Mouse (Mus musculus) limb, embryonic 13.5 days (tissue): ENCODE data around the gene Selenoi. TPM values are rescaled to one million over a fixed set of nuclear protein-coding genes. Genes with fewer than 3 reads are reported as not detected.

ENCODE experiments used
- ATAC-seq: fragments of 200-750 bp; cut with Nextera tagmentation; 2 replicates; pipeline ENCODE4 v1.8.0; 2017; ENCODE audit warnings: low read depth, moderate number of reproducible peaks, moderate TSS enrichment; ENCODE audit not compliant: low FRiP score
- H3K27ac ChIP-seq: fragments of 300-500 bp; sonication (generic); 2 replicates; pipeline ENCODE4 v1.5.1; 2015; ENCODE audit warnings: inconsistent platforms, mild to moderate bottlenecking, moderate library complexity
- H3K27me3 ChIP-seq: fragments of 300-500 bp; sonication (generic); 2 replicates; pipeline ENCODE4 v1.6.1; 2015; ENCODE audit warnings: mild to moderate bottlenecking, inconsistent platforms
- H3K36me3 ChIP-seq: fragments of 300-500 bp; sonication (generic); 2 replicates; pipeline ENCODE4 v1.6.1; 2015; ENCODE audit warnings: inconsistent platforms, mild to moderate bottlenecking, moderate library complexity
- H3K4me1 ChIP-seq: fragments of 300-500 bp; sonication (generic); 2 replicates; pipeline ENCODE4 v1.6.1; 2015; ENCODE audit warnings: inconsistent platforms
- H3K4me2 ChIP-seq: fragments of 300-500 bp; sonication (generic); replicated peaks from 2 replicates; pipeline ENCODE4 v1.6.1; 2015; ENCODE audit warnings: inconsistent platforms, mild to moderate bottlenecking, moderate library complexity
- H3K4me3 ChIP-seq: fragments of 300-500 bp; sonication (generic); 2 replicates; pipeline ENCODE4 v1.5.1; 2015; ENCODE audit warnings: moderate library complexity, mild to moderate bottlenecking, inconsistent platforms
- H3K9ac ChIP-seq: fragments of 300-500 bp; sonication (generic); 2 replicates; pipeline ENCODE4 v1.6.1; 2015; ENCODE audit warnings: mild to moderate bottlenecking, inconsistent platforms
- H3K9me3 ChIP-seq: fragments of 300-500 bp; sonication (generic); 2 replicates; pipeline ENCODE4 v1.6.1; 2016; ENCODE audit warnings: inconsistent platforms
- WGBS: fragments of 180-500 bp; shearing (Covaris S2); methylation state at CpG from one replicate; pipeline ENCODE4 v1.1.7; 2015; 5-methylcytosine and 5-hydroxymethylcytosine counted together
- polyA plus RNA-seq: library from polyadenylated mRNA; unstranded; fragments of >200 nt; fragmentation: Nextera tagmentation; extraction: Ambion mirVana; gene quantifications from 2 replicates; pipeline ENCODE4 v1.2.1, GENCODE M21; 2015

Selenoi gene
- polyA plus RNA-seq, 1 experiment from 2014 or later = 18.7 TPM

- H3K36me3 ChIP-seq = no peaks in the 10 kb centered on the region
- H3K27me3 ChIP-seq = no peaks in the 10 kb centered on the region; the same call in 1 of the 2 replicates
- H3K27ac ChIP-seq = no peak within 1 kb of the TSS
- H3K9ac ChIP-seq = peak within 1 kb of the TSS; percentile 59; the same call in 1 of the 2 replicates
- peak; percentile 64; the same call in 1 of the 2 replicates for ATAC-seq
- 2% methylated on average over 26 of the region's 26 CpGs for WGBS
- peak within 1 kb of the TSS; percentile 71 for H3K4me2 ChIP-seq
- H3K9me3 ChIP-seq = peaks cover 12% of the 10 kb centered on the region; the same call in 1 of the 2 replicates
- 0 out of 2 replicates have a peak, but pooled peaks cover 7% of the 10 kb centered on the region for H3K4me1 ChIP-seq
- peak within 1 kb of the TSS; percentile 46 for H3K4me3 ChIP-seq
These were observed 48.9 kb downstream of the Selenoi start, which contains the start of gene Drc1 for GRCm38 (mm10) chr5:30281291-30281732. Gene Drc1 (plus strand): TSS chr5:30281388.

DNA sequence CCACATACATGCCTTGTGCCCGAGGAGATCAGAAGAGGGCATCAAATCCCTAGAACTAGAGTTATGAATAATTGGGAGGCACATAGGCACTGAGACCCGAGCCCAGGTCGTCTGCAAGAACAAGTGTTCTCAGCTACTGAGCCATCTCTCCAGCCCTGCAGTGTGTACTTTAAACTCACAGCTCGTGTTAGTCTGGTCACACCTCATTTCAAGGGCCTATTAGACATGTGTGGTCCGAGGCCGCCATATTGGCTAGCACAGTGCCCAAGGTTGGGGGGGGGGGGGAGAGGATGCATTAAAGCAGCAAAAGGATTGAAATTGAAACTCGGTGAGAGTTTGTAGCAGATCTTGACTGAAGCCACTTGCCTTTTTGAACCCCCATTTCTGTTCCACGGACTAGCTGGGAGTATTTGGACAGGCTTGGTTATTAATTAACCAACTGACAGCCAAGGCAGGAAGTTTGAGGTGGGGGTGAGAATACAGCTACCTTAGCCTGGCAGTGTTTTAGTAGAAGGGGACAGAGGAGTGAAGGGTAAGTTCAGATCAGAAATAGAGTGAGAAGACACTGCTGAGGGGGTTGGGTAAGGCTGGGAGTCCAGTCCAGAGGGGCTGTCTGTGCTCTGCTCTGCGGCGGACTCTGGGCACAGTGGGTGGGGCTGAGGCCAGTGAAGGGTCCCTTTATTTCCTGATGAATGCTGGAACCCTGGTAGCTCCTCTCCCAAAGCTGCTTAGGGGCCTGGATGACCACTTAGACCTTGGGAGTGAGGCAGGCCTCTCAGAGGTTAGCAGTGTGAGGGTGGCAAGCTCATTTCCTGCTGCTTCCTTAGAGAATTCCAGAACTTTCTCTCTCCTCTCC lies 53.8 kb downstream of the Selenoi start:
- H3K4me2 ChIP-seq = no peak overlapping the region

DNA sequence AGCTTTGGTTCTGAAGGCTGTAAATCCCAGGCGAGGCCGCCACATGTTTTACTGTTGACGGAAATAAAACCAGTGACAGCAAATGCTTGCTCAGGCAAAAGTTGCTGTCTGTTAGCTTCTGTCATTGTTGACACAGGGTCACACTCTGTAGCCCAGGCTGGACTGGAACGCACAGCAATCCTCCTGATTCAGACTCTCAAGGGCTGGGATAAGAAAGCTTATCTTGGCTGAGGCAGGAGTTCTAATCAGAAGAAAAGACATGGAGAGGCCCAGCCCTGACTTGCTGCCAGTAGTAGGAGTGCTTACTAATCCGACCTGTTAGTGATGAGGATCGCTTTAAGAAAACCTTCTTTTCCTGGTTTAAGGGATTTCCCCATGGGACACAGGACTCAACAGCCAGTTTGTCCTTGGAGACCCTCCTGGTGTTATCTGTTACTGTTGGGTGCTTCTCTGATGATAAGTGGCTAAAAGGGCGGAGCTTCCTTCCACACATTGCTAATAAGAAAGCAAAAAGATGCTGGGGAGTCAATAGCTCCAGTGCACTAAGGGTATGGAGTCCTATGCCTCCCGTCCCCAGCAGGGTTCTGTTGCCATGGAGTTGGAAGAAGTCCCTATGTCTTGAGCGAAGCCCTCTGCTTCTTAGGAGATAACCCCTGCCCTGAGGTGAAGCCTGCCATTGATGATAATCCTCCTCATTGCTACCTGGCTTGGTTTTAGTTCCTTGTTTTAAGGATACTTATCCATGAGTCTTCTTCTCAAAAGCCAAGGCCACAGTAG lies 54.9 kb downstream of the Selenoi start:
- no peak for ATAC-seq
- H3K4me1 ChIP-seq = no peaks in the 10 kb centered on the region
- H3K4me3 ChIP-seq = no peak overlapping the region
- H3K27ac ChIP-seq = no peak overlapping the region
- no peaks in the 10 kb centered on the region for H3K27me3 ChIP-seq
- H3K9ac ChIP-seq = no peak overlapping the region
- WGBS = 77% methylated on average over 9 of the region's 9 CpGs
- no peaks in the 10 kb centered on the region for H3K36me3 ChIP-seq
- no peak overlapping the region for H3K4me2 ChIP-seq
- peaks cover 12% of the 10 kb centered on the region; the same call in 1 of the 2 replicates for H3K9me3 ChIP-seq

More for the DNA sequence above, 53.8 kb downstream of the Selenoi start:
- no peak overlapping the region for H3K9ac ChIP-seq
- no peaks in the 10 kb centered on the region; the same call in 1 of the 2 replicates for H3K27me3 ChIP-seq
- H3K9me3 ChIP-seq = peaks cover 12% of the 10 kb centered on the region; the same call in 1 of the 2 replicates
- 85% methylated on average over 10 of the region's 10 CpGs for WGBS
- no peaks in the 10 kb centered on the region for H3K36me3 ChIP-seq
- no peak overlapping the region for H3K27ac ChIP-seq
- H3K4me1 ChIP-seq = 0 out of 2 replicates have a peak, but pooled peaks cover 3% of the 10 kb centered on the region
- no peak overlapping the region for H3K4me3 ChIP-seq
- ATAC-seq = no peak

Other genes starting within 250 kb of the Selenoi start
- gene Il6, start 219.5 kb upstream of the Selenoi start, polyA plus RNA-seq = 0.15 and 0.22 TPM in 2 replicates
- 282 and 295 TPM in 2 replicates for gene Tyms, start 159.0 kb upstream of the Selenoi start, polyA plus RNA-seq
- gene Garem2, start 127.4 kb upstream of the Selenoi start, polyA plus RNA-seq = 0.57 and 0.78 TPM in 2 replicates
- not detected in 2 replicates for gene 3110082J24Rik, start 126.5 kb upstream of the Selenoi start, polyA plus RNA-seq
- 129 and 143 TPM in 2 replicates for gene Hadha, start 77.4 kb upstream of the Selenoi start, polyA plus RNA-seq
- gene Hadhb, start 77.3 kb upstream of the Selenoi start, polyA plus RNA-seq = 133 and 134 TPM in 2 replicates
- not detected in 2 replicates for gene Adgrf3, start 26.9 kb upstream of the Selenoi start, polyA plus RNA-seq
- gene Drc1, start 48.8 kb downstream of the Selenoi start, polyA plus RNA-seq = 0.19 and 0.62 TPM in 2 replicates
- 0.45 and 0.60 TPM in 2 replicates for gene Otof, start 229.4 kb downstream of the Selenoi start, polyA plus RNA-seq
- gene 1700001C02Rik, start 233.5 kb downstream of the Selenoi start, polyA plus RNA-seq = not detected in 2 replicates